Mouse (Mus musculus) kidney, adult 8-10 months (tissue): Measurements from ENCODE around the gene Sec14l5.
A peak's percentile ranks its signal among the peaks of the same experiment; 100 is the strongest.

Experiments
- DNase-seq, 2 experiments: peaks; one replicate each; pipeline ENCODE4 v3.0.0; 2022

The Sec14l5 gene

DNA sequence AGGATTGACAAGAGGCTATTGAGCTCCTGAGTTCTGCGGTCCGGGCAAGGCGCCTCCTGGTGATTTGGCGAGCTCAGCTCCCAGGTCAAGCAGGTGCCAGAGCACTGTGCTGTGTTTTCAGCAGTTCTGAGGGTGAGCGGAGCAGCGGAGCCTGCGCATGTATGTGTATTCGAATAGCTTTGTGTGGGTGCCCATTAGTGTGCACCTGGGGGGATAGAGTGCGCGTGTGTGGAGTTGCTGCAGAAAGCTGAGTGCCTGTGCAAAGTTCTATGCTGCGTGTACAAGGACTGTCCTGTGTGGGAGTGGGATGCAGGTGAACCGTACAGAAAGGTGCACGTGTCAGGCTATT is at the start of gene Sec14l5:
TSS of gene Sec14l5 (plus strand) at position 73 of the 349 bp plus-strand sequence.
- DNase-seq, result no peak

DNA sequence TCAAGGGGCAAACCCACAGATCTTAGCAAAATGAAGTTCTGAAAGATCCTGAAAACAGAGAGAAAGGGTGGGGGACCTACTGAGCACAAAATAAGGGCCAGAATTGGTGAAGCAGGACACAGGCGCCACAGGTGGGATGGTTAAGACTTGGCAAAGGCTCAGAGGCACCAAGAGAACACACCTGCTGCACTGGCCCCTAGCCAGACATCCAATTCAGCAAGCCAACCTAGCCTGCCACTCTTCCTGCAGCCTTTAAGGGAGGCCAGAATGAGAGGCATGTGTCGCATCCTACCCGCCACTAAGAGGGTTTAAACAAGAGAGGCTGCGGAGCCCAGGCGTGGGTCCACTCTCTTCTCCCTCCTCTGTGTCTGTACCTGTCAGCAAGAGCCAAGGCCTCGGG is 45.9 kb upstream of the Sec14l5 start:
- no peak for DNase-seq

DNA sequence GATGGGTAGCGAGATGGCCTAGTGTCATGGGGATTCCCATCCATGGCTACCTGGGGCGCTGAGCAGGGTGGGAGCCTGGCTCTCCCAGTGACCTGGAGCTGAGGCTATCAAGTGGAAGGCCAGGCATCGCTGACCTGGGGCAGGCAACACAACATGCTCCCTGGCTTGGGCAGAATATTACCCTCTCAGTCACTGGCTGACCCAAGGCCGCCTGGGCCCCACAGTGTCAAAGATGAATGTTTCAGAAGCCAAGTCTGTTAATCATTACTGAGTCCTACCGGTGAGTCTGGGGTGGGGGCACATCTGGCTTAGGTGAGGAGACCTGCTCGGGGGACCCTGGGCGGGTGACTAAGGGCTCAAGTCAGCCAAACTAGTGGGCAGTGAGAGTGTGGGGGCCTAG is 37.0 kb upstream of the Sec14l5 start:
- peak; percentile 22 for DNase-seq

DNA sequence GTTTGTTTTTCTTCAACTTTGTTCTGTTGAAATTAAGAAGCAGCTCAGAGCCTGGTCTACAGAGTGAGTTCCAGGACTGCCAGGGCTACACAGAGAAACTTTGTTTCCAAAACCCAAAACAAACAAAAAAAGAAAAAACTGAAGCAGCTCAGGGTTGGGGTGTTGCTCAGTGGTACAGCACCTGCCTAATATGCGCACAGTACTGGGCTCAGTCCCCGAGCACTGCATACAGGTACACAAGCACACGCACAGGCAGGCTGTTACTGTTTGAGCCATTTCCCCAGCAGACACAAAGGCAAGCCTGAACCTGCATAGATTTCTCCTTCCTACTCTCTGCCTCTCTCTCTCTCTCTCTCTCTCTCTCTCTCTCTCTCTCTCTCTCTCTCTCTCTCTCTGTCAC is 35.9 kb upstream of the Sec14l5 start:
- DNase-seq, result no peak

DNA sequence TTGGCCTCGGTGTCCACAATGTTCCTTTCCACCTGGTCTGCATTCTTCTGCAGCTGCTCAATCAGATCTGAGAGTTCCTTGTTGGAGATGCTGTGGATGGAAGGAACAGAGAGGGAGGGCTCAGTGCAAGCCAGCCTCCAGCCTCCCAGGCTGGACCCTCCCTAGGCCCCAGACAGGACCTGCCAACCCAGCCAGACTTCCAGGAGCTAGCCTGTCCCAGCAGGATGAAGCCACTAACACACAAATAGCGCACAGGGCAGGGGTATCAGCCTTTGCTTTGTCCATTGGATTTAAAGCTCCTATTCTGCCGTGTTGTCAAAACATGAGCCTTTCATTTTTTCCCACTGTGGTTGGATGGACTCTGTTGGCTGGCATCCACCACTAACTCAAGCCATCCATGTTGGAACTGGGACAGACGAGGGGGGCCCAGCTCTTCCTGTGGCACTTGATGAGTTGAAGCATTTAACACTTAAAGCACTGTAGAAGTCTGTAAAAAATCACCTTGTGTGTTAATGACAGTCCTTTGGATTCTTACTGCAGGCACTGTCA is 33.8 kb upstream of the Sec14l5 start:
- no peak for DNase-seq

DNA sequence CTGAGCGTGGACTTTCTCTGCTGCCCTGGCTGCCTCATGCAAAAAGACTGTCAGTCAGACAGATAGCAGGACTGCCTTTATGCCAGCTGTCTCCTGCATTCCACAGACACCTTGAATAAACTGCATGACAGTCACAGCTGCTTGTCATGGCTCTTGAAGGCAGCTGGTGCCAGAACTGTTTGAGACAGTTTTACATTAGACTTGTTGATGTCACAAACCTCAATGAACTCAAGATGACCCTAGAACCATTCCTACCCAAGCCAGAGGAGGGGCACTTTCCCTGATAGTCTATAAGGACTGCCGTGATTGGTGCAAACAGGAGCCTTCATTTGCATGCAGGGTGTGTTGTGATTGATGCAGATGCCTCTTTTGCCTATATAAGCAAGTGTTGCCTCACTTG is 33.3 kb upstream of the Sec14l5 start:
- DNase-seq, result no peak

DNA sequence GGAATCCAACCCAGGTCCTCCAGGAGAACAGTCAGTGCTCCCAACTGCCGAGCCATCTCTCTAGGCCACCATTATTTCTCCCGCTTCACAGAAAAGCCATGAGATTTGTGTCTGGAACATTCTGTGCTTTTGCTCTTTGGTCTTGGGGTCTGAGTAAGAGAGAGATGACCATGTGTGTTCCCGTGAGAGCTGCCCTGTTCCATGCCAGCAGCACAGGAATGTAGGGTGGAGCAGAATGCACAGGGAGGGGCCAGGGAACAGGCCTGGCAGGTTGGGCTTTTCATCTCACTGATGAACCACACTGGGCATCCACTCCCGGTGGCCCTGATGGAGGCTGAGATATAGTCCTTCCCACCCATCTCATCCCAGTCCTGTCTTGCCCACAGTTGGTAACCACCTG is 27.5 kb upstream of the Sec14l5 start:
- no peak for DNase-seq

DNA sequence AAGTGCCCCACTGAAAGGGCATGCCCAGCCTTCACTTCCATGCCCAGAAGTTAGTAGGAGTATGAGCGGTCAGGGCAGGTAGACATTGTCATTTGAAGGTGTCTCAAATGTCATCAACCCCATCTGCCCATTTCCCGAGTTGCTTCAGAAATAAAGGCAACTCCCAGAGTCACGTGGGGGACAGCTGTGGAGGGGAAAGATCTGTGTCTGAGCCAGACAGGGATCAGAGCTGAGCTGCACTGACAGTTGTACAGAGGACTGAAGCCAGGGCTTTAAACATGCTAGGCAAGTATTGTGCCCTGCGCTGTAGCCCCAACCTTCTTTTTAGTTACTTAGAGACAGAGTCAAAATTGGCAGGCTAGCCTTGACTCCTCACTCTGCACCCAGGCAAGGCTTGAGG is 27.1 kb upstream of the Sec14l5 start:
- no peak for DNase-seq

DNA sequence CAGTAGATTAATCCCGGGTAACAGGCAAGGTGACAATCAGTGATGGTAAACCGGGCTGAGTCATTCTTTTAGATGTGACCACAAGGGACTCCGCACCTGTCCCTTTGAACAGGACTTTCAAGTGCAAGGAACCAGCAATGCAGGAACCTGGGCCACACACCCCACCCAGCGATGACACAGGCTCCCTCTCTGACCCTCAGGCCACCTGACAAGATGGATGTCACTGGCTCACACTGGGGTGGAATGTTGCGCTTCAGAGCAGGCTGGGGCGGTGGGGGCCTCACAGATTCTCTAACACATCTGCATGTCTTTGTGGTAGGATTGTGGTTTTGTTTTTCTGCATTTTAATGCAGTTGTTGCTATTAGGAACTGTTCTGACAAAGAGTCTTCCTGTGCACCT is 23.4 kb upstream of the Sec14l5 start:
- no peak for DNase-seq

DNA sequence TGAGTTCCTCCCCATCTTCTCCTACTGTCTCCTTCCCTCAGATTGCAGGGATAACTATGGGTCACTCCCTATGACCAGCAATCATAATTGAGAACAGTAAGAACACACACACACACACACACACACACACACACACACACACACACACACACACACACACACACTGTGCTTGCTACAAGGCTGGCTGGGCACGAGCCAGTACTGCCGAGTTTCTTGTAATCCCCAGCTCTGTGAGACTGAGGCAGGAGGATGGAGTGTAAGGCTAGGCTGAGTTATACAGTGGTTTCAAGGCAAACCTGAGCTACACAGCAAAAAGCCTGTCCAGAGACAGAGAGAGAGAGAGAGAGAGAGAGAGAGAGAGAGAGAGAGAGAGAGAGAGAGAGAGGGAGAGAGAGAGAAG is 16.7 kb upstream of the Sec14l5 start:
- no peak for DNase-seq

DNA sequence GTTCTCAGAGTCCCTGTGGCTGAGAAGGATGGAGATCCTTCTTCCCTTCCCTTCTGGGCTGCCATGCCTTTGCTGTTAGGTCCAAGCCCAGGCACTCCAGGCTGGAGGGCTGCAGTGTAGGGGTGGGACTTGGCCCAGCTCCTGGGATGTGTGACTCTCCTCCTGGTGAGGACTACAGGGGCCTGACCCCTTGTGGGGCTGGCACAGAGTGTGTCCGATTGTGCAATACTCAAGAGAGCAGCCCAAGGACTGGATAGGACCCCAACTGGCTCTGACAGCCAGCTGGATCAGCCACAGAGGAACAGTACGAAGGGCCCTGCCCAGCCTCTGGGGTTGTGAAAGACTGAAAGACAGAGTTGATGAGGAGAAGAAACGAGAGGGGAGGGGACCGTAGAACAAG is 16.1 kb upstream of the Sec14l5 start:
- no peak for DNase-seq

DNA sequence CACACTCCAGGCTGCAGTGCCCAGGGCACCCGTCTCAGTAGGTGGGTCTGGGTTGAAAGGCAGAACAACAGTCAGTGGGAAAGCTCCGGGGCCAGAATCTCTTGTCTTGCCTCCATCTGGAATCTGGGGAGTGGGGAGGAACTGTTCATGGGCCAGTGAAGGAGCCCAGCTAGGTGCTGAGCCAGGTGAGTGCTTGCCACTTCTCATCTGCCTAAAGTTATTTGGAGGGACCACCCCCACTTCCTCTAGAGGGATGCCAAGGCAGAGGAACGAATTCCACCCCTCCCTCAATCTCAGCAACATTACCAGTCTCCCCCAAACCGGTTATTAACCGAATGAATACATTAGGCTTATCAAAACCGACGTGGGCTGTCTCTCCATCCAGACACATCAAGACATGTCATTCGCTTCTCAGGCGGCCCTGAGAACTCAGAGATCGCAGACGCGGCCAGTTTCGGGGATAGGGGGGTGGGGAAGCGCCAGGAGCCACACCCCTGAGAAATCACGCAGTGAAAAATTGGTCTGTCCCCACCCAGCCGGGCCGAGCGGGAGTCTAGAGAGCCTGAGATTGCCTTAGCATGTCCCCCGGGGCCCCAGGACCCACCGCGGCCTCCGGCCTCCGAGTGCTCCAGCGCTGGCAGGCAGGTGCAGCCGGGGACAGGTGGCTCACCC is 15.5 kb upstream of the Sec14l5 start:
- DNase-seq, result no peak

DNA sequence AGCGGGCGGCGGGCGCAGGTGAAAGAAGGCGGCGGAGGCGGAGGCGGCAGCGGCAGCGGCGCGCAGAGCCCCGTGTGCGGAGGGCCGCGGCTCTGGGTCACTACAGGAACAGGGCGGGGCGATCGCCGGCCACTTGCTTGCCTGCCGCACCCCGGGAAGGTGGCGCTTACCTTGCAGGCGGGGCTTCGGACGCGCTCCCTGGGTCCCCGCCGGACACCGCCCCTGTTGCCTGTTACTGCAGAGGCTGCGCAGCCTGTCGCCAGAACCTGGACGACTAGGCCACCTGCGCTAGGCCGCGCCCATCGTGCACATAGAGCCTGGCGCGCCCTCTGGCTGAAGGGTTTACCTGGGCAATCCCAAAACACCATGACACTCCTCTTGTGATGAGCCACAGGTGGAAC is 14.5 kb upstream of the Sec14l5 start, which contains the start of gene Ppl:
TSS of gene Ppl (minus strand) at position 21 of the 401 bp plus-strand sequence.
- peak; percentile 88 to 91 for DNase-seq

DNA sequence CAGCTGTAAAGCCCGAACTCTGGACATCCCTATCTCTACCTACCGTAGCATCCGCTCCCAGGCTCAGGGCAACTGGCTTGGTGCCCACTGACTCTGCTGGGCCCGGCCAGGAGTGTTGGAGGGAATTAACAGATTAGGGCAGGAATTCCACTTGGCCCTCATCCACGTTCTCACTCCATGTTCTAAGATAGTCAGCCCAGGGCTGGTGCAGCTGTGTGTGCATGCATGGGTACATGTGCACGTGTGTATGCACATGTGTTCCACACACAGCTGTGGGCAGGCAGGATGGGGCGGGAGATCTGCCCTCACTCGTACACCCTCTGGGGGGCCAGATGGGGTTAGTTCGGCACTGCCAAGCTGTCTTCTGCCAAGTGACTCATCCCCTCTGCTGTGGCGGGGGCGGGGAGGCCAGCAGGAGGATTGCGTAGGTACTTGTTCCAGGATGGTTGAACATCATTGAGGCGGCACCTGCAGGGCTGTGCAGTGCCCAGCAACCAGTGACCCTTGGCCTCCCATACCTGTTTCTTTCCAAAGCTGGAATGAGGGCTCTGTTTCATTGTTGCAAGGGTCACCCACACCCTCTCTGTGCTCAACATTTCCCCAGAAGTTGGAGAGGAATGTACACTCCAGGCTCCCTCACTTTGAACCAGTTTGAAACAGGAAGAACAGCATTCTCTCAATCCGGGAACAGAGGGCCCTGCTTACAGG is 12.1 kb upstream of the Sec14l5 start:
- DNase-seq, result peak; percentile 34 to 54

DNA sequence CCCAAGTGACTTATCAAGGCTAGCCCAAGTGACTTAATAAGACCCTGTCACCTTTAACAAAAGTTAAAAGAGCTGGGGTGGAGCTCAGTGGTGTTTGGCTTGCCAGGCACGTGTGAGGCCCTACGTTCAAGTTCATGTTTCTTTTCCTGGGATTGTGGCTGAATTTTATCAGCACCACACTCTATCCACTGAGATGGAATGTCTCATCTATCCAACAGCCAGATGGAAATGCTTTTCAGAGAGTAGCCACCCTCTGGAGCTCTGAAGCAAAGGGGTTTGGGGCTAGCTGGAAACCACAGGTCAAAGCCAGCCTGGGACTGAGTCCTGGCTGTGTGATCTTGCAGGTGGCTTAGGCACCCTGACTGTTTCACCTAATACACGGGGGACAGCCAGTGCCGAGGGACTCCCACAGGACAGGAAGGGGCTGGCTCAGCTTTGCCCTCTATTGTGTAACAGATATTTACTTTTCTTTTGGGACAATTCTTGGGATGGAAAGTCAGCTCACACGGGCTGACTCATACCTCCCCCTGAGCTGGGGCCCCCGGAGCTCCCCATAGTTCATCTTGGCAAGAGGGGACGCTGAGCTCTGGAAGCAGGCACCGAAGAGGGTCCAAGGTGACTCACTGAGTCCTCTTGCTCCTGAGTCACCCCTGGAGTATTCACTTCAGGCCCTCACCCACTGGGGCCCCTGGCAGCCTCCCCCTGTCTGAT is 11.2 kb upstream of the Sec14l5 start:
- DNase-seq, result no peak

DNA sequence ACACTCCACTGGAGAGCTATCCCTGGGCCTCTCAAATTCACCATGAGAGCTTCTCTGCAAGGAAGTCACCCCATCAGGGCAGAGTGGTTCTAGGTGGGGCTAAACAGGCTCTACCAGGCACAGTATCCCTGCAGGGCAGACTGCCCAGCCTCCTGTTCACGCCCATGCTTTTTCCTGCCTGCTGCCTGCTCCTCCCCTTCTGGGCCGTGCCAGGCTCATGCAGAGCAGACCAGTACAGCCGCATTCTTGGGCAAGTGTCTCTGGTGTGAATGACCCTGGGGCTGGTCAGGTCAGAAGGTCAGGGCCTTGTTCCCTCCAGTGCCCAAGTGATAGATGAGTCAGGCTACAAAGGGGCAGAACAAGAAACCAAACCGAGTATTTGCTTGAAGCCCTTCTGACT is 10.4 kb upstream of the Sec14l5 start:
- DNase-seq, result peak; percentile 62 to 64

DNA sequence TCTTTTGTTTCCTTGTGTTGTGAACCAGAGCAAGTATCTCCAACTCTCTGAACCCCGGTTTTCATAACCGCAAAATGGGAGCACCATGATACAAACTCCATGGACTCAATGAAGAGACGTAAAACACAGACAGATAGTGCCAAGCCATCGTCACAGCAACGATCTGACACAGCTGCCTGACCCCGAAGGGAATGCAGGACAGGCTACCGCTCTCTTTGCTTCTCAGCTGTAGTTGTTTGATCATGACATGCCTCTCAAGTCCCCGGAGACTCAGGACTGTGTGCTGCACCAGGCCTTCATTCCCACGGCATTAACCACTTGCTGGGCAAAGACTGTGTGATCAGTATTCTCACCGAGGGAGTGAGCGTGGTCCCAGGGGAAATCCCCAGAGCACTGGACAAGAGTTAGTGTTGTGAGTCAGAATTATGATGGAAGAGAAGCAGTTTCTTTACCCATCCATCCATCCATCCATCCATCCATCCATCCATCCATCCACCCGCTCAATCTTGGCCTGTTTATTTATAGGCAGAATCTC is 9.8 kb upstream of the Sec14l5 start:
- no peak for DNase-seq

DNA sequence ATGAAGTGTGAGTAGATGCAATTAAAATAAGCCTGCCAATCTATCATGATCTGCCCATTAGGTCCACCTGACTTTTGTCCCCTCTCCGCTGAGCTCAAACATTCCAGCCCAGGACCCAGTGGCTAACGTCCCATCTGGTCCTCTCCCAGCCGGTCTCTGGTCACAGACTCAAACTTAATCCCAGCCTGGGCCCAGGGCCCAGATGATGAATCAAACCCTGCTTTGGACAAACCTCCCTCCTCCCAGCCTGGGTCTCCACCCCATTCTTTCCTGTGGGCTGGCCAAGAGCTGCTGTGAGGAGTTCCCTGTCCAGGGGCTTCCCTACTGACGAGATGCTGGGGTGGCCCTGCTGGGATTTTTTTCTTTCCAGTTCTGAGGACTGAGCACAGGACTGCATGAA is 7.2 kb upstream of the Sec14l5 start:
- no peak for DNase-seq

DNA sequence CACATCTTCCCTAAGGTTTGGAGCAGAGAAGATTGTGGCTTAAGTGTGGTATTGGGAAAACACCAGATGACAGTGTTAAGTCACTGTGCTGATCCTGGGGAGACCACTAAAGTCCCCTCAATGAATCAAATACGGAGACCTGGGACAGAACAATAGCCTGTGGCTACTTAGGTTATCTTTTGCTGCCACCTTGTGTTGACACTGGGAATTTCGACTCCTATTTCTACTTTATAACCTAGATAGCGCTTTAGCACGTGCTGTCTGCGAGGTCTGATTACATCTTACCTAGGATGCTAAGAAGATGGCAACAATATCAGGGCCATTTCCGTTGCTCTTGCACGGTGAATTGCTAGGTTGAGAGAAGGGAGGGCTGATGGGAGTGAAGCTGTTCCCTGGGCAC is 1.3 kb upstream of the Sec14l5 start:
- DNase-seq, result peak; percentile 67 to 85

DNA sequence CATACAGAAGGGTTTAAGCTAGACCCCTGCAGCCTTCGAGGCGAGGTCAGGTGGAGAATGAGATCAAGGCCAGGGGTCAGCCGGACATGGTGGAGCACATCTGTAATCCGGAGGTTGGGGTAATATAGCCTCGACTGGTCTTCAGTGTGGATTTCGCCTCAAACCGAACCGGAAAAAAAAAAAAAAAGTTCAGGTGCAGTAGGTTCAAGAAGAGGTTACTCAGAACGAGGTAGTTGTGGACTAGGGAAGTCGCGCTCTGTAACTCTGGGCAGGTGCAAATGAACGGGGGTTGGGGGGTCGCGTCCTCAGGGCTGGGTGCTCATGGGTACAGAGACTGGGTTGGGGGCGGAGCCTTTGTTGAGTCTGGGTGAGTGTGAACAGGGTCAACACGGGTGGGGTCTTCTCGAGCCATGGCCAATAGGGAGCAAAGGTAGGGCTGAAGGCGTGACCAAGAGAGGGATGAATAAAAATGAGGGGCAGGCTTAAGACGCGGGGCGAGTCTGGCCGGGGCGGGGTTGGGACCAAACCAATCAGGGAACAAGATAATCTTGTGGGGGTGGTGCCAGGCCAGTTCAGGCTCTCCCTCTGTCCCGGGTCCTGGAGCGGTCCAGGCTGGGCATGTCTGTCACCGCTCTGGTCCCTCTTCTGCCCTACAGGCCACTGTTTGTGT is 407 bp upstream of the Sec14l5 start:
- peak; percentile 87 to 88 for DNase-seq

DNA sequence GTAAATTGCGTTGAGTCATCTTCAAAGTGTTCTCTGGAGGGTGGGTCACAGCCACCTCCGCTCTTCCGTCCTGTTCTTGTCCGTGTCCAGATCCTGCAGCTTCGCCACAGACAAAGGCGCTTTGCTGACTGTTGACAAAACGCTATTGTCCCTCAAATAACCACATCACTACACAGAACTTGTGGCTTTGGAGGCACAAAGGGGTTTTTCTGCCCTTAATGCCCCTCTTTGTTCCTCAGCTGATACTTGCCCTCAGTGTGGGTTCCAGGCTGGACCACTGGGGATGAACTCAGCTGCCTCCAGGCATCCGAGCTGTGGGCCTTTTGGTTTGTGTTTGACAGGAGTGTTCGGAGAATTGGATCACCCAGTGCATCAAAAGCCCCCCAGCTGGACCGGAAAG is 3.6 kb downstream of the Sec14l5 start:
- no peak for DNase-seq

DNA sequence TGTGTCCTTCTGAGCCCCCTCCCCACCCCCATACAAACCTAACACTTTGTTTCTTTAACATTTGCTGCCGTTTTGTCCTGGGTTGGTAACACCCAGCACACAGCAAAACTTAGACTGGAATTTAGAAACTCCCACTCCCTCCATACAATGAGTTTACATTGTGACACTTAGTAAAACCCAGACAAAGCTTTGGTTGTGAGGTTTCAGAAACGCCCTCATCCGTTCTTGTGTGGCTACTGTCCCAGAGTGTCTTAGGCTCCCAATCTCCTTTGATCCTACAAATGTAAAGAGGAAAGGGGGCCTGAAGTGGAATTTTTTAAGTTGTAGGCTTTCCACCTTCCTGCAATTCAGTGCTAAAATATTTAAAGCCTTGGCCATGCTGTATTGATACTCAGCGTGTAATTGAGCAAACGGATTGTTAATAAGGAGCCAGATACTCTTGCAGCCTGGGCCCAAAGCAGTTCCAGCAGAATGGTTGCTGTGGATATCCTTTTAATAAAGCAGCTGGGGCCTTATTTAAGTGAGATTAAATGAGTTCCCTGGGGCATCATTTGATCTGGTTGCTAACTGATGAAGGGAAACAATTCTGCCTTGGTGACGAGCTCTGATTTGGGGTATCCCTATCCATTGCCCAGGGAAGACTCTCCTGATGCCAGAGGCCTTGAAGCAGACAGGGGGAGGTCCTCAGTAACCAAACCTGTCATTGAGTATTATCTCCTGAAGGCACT is 6.6 kb downstream of the Sec14l5 start:
- DNase-seq, result no peak
